Mouse (Mus musculus) gastrocnemius, postnatal 36 days (tissue): Measurements from ENCODE around the gene Fbxl19. TPM values are rescaled to one million over a fixed set of nuclear protein-coding genes. Genes with fewer than 3 reads are reported as not detected.
A peak's percentile ranks its signal among the peaks of the same experiment; 100 is the strongest.

Experiments
- DNase-seq, 2 experiments: peaks; one replicate each; pipeline ENCODE4 v3.0.0; 2022
- intact Hi-C: fragments of 180-260 bp; cut with DNase I; formaldehyde crosslinking; loops from one replicate; pipeline ENCODE4 v1.15.1; 2025
- long read RNA-seq, 2 experiments: library from polyadenylated mRNA; stranded (forward); transcript quantifications; one replicate each; pipeline ENCODE4 v2.0.0; 2021
- total RNA-seq, 2 experiments: library from RNA; stranded (reverse); gene quantifications; 2 replicates each; pipeline ENCODE4 v1.2.3; 2021

Fbxl19 gene
- 1 to 10 TPM; 1.9 to 2.5 TPM for total RNA-seq
- long read RNA-seq, experiment 1, partial matches to known transcripts = 0 of 1 reads
- long read RNA-seq, experiment 1, other reads (novel, unspliced or antisense) = 1 of 1 reads
- long read RNA-seq, experiment 2, partial matches to known transcripts = 0 of 1 reads
- long read RNA-seq, experiment 2, other reads (novel, unspliced or antisense) = 1 of 1 reads

DNA sequence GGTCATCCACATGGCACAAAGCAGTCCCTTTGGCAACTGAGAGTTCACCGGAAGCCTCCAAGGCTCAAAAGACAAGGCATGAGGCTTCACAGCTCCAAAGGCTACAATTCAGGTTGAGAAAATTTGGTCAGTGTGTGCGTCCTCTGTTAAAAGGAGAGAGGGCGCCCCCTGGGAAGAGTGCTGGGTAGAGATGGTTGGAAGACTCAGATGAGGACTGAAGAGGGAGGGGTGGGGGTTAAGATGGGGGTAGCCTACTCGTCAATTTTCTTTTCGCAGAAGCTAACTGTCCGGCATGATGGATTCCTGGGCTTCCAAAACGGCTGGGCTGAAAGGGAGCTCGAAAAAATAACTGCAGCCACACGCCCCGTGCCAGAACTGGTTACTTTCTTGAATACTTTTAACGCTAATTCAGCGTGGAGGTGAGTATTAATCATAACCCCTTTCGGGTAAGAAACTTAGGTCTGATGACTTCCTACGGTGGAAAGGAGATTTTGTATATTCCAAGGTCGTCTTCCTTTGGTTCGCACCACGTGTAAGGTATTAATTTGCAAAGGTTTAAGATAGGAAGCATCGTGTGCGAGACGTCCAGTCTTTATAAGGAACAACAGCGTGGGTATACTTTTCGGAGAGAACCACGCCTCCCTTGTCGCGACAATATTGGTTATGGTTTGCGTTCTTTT is at the start of gene Fbxl19:
Gene Fbxl19 (plus strand): TSS at position 178 of the 680 bp plus-strand sequence.
- DNase-seq = peak in 1 of 2 experiments; percentile 44
- intact Hi-C loops = loop anchor here (5.0 kb wide), 1 partner anchor 67 kb away; no protein-coding TSS in a partner anchor

DNA sequence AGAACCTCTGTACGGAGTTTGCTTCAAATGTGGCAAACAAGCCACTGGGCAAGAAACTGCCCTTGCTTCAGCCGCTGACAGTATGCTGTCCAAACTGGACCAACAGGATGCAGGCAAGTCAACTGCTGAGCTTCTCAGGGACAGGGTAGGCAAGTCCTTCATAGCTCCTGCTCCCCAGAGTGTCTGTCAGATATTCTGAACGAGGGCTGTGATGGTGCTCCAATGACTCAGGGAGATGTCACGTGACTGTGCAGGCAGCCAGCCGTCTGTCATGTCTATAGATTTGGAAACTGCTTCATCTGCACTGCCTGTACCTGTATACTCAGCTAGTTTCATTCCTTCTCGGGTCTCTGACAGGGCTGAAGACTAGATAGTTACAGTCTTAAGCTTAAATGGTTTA is 45.4 kb upstream of the Fbxl19 start:
- DNase-seq = no peak
- intact Hi-C loops = no loop called here

DNA sequence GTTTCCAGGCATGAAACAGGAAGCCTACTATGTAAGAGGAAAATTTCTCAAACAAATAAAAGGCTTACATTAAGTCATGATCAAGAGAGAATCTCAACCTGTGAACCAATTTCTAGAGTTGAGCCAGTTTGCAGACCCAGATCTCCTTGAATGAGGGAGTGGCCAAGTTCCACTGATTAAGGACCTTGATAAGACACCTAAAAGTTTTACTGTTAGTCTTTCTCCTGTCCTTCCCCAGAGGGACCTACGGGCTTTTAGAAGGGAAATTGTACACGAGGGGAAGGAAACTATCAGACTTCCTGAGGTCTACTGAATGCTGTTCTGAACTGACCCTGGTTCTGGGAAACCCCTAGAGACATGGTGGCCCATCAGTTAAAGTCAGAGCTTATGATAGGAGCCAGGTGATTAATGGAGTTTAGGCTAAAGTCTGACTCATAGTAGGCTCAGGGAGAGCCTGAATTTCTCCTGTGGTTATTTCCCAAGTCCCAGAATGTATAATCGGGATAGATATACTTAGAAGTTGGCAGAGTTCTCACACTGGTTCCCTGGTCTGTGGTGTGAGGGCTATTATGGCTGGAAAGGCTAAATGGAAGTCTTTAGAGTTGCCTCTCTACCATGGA is 43.5 kb upstream of the Fbxl19 start:
- intact Hi-C loops = no loop called here
- no peak for DNase-seq

DNA sequence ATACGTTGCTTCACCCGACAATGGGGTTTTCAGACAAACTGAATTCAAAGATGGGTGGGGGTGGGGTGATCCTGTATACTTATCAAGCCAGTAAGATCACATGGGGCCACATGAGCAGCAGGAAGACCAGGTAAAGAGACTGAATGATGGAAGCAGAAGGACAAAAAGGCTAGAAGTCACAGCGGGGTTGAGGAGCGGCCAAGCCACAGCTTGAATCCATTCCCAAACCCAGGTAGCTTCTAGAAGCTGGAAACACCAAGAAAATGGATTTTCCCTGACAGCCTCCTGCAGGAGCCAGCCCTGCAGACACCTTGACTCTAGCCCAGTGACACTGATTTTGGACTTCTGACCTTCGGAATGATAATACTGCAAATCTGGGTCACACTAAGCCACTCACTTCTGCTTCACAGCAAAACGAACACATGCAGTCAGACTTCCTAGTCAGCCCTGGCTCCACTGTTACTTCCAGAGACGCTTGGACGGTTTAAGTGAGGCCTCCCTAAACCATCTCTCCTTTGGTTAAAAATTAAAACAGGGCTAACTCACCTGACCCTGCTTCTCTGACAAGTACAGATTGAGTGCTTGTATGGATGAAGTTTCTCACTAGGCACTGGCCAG is 40.7 kb upstream of the Fbxl19 start:
- intact Hi-C loops = no loop called here
- no peak for DNase-seq

DNA sequence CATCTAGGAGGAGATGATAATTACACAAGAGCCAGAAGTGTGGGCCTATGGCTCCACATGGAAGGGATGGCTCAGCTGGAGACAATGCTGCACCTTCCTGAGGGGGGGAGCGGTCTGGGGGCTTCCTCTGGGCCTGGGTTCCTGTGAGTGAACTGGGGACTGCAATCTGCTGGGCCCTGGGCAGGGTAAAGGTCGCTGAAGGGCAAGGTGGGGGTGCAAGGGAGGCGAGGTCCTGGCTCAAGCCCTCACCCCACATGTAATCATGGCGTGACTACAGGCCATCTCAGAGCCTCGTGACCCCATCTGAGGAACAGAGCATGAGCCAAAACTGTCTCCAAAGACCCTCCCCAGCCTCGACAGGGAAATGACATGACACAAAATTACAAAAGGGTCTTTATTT is 39.7 kb upstream of the Fbxl19 start:
- intact Hi-C loops = no loop called here
- no peak for DNase-seq

DNA sequence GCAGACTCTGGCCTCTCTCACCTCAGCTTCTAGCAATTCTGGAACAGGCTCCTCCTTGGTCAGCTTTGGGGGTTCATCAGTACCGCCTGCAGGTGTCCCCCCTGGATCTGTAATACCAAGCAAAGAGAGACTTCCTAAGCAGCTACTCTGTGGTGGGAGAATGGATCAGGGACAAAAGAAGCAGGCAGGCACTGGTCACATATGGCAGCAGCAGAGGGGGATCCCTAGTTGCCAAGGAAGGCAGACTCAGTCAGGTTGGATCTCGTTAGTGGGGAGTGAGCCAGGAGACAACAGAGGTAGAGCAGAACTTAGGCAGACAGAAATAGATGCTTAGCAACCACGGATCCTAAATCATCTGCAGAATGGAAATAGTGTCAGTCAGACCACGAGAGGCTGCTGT is 38.6 kb upstream of the Fbxl19 start:
- DNase-seq = no peak

DNA sequence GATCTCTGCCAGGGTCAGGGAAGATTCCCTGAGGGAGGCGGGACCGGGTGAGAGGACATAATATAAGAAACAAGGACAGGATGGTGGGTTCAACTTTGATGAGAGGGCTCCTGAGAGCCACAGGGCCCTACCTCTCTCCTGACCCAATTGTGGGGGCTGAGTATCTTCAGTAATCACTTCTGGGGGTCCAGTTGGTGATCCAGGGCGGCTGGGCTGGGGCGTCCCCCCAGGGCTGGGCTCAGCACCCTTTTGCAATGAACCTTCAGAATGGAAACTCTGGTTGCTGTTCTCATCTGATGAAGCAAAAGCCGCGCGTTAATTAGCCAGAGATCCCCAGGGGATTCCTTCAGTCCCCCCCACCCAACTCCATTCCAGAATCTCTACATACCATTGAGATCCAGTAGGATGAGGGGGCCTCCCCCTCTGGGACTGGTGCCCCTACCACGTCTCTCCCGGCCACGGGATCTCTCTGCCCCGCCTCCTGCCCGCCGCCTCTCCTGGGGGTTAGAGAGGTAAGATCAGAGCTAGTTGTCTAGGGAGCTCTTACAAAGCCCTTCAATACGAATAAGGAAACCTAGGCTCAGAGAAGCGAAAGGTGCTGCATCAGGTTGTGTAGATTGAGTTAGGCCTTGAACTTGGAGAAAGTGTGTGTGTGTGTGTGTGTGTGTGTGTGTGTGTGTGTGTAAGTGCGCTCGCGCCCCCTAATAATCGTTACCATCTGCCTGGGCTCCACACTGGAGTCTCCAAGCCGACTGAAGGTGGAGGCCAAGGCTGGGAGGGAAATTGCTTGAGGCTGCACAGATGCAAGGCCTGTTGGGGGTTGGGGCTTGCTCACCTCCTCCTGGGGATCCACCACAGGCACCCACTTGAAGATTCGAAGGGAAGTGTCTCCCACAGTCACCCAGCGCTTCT is 37.0 kb upstream of the Fbxl19 start:
- intact Hi-C loops = no loop called here
- DNase-seq = no peak

More for the DNA sequence above, 38.6 kb upstream of the Fbxl19 start:
- intact Hi-C loops = no loop called here

DNA sequence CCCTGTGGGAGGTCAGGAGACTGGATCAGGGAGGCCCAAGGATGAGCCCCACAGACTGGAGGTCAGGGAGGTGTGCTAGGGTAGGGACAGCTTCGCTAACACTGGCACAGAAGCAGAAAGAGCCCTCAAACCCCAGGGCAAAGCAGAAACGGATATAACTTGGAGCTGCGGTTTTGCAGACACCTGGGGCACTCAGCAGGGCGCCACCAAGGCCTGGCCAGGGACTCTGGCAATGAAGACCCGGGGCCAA is 36.5 kb upstream of the Fbxl19 start:
- no peak for DNase-seq
- intact Hi-C loops = loop anchor here (2.0 kb wide), 1 partner anchor 33 kb away; no protein-coding TSS in a partner anchor

DNA sequence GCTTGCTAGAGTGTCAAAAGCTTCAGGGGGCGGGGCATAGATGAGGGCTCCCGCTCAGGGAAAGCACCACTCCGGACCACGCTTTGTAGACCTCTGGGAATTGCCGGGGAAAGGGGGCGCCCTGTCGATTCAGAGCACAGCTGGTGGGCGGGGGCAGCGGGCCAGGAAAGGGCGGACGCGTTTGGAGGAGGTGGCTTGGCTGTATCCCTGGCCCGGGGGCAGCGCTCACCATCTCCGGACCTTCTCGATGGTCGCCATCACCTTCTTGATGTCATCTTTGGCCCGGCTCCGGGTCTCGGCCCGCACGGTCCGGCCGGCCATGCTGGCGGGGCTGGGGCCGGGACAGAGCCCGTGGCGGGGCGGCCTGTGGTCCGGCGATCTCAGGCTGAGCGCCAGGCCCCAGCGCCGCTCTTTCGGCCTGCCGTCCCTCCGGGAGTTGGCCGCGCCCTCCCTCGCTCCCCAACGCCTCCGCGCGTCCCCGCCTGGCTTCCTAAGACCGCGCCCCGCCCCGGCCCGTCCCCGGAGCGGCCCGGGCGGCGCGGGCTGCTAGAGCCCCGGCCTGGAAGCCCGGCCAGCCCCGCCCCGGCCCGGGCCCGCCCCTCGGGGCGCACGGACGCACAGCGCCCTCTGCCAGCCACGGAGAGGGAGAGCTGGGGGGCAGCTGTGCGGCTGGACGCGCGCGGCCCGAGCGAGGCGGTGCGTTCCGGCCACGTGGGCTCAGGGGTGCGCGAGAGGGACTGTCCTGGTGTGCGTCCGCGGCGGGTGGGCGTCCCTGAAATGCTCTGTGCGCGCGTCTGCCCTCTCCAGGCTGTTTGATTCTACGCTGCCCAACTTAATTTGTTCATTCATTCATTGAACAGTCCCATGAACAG is 35.9 kb upstream of the Fbxl19 start, which contains the start of gene Bcl7c:
Gene Bcl7c (minus strand): TSS at position 727 of the 872 bp plus-strand sequence.
- intact Hi-C loops = loop anchor here (2.0 kb wide), 1 partner anchor 34 kb away; no protein-coding TSS in a partner anchor
- DNase-seq = peak; percentile 84 to 88

DNA sequence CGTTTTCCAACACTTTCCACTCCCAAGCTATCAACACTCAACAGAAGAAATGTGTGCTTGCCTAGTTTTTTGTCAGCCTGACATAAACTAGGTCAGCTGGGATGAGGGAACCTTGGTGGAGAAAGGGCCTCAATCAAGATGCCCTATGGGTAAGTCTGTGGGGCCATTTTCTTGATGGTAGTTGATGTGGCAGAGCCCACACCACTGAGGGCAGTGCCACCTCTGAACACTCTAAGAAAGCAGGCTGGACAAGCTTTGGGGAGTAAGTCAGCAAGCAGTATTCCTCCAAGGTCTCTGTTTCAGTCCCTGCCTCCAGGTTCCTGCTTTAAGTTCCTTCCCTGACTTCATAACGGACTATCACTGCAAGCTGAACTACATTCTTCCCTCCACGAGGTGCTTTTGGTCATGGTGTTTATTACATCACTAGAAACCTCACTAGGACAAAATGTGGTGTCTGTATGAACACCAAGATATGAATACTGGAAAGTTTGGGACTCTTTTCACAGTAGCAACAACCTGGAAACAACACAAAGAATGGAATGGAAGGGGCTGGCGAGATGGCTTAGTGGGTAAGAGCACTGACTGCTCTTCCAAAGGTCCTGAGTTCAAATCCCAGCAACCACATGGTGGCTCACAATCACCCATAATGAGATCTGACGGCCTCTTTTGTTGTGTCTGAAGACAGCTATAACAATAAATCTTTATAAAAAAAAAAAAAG is 34.9 kb upstream of the Fbxl19 start:
- DNase-seq = no peak
- intact Hi-C loops = loop anchor here (2.0 kb wide), 1 partner anchor 35 kb away; no protein-coding TSS in a partner anchor

DNA sequence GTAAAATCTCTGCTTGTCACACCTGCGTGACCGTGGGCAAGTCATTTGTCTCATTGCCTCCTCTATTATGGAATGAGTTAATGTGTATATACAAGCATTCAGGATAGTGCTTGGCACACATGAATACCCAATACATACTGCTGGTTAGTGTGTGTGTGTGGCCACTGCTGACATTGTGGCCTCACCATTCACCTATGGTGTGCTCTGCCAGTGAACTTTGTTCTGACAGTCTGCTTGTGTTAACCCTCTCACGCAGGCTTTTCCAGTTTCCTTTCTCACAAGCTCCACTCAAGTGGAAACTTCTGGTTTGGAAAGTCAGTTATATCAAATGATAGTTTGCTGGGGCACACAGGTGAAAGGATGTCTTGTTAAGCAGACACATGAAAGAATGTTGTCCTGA is 33.3 kb upstream of the Fbxl19 start:
- intact Hi-C loops = no loop called here
- no peak for DNase-seq

DNA sequence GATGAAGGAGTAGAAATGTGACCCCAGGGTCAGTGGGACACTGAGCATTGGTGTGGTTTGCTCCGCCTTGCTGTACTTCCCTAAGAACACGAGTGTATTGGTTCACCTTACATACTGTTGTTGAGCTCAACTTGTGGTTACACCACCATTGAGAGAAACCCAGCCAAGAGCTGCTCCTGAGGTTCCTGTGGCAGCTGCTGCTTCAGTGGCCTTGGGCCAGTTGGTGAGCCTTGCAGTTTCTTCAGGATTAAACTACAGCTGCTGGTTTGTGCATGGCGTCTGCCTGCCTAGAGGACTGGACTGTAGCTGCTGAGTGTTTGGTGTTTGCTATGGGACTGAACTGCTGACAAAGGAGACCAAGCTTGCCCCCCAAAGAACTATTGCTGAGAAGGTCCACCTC is 32.9 kb upstream of the Fbxl19 start:
- DNase-seq = no peak
- intact Hi-C loops = no loop called here

DNA sequence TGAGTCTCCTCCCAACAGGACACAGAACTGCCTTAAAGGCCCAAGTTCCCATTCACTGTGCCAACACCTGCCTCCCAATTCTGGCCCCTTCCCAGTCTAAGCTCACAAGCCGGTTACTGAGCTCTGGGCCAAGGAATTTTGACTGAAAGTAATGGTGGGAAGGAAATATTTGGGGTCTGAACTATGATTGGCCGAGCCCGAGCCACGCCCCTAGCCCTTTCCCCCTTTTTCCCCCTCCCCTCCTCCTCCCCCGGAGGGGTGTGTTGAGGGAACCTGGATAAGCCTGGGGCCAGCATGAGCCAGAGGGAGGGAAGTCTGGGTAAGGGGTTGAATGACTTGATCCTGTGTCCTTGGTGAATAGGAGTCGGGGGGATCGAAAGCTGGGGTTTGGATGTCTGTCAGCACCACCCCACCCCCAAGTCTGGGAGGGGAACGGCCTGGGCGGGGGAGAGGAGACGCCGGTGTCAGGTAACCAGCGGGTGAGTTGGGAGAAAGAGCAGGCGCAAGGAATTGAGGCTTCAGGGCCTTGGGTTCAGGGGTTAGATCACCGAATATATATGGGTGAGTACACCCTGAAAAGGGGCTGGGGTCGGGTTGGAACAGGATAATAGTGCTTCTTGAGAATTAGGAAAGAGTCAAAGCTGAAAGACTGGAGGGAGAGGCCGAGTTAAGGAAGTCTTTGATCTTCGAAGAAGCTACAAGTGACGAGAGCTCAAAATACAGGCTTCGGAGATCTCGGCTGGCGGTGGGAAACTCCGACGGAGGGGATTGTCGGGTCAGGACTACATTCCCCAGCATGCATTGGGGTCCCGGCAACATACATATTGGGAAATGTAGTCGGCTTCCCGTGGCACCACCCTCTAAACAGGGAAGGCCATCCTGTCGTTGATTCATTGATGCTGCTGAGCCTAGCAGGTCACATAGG is 31.6 kb upstream of the Fbxl19 start, which contains the start of gene Ctf1:
Gene Ctf1 (plus strand): TSS at position 276 of the 925 bp plus-strand sequence.
- peak; percentile 63 to 66 for DNase-seq
- intact Hi-C loops = no loop called here

DNA sequence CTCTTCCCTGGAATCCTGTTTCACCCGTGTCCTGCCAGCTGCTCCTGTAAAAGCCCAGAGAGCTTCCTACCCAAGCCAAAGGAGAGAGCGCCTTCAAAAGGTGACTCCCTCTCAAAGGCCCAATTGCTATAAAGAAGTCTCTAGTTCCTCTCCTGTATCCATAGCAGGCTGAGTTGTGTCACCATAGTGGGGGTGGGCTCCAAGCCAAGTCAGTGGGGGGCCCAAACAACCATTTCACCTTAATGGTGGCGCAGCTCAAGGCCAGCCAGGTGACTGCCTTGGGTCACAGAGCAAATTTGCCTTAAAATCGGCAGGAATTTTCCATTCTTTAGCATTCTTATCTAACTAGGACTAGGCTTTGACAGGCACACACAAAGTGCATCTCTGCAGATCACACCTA is 29.5 kb upstream of the Fbxl19 start:
- DNase-seq = no peak
- intact Hi-C loops = no loop called here

DNA sequence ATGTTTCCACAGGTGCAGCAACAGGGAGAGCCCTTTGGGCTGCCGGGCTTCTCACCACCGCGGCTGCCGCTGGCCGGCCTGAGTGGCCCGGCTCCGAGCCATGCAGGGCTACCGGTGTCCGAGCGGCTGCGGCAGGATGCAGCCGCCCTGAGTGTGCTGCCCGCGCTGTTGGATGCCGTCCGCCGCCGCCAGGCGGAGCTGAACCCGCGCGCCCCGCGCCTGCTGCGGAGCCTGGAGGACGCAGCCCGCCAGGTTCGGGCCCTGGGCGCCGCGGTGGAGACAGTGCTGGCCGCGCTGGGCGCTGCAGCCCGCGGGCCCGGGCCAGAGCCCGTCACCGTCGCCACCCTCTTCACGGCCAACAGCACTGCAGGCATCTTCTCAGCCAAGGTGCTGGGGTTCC is 27.4 kb upstream of the Fbxl19 start:
- intact Hi-C loops = no loop called here
- peak; percentile 56 to 60 for DNase-seq

DNA sequence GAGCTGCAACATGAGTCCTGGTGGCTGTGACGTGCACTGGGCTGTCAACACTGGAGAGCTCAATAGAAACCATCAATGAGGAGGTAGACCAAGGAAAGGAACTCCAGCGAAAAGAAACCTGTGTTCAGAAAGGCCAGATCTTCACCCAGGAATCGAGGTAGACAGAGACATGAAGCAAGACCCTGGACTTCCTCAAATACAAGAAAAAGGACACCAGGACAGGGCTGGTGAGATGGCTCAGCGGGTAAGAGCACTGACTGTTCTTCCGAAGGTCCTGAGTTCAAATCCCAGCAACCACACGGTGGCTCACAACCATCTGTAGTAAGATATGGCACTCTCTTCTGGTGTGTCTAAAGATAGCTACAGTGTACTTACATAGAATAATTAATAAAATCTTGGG is 26.0 kb upstream of the Fbxl19 start:
- DNase-seq = no peak
- intact Hi-C loops = no loop called here

DNA sequence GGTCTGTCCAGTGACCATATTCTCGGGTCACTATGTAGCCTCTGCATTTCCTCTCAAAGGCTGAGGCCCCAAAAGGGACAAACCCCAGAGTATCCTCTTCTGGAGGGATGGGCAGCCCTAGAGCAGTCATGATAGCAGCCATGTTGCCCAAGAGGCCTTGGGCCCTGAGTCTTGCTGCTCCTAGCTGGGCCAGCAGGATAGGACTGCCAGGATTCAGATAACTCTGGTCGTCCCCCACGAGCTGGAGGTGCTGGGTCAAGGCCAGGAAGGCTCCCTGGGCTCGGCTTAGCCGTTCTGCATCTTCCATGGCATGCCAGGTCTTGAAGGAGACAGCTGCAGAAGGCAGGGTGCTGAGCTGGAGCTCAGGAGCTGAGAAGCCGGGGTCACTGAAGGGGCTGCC is 25.1 kb upstream of the Fbxl19 start:
- intact Hi-C loops = no loop called here
- DNase-seq = no peak

DNA sequence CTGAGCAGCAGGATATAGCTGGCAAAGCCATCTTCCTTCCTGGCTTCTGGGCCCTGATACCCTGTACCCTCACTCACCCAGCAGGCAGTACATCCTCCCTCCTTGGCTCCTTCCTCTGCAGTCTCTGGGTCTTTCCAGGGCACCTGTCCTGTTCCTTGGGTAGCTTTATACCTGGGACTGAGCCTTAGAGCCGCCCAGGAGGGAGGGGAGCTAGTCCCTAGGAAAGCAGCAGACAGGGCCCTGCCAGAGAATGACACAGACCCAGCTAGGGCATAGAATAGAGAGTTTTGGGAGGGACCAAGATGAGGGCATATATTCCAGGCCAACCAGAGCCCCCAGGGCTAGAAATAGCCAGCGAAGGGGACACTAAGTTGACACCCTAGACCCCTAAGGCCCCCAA is 18.9 kb upstream of the Fbxl19 start:
- intact Hi-C loops = no loop called here
- DNase-seq = no peak
